Mouse (Mus musculus): ENCODE measurements around the gene Serpinb8. TPM values are rescaled to one million over a fixed set of nuclear protein-coding genes. Genes with fewer than 3 reads are reported as not detected.

Gene Serpinb8
- polyA plus RNA-seq, 1 experiment: 1.6 TPM

DNA sequence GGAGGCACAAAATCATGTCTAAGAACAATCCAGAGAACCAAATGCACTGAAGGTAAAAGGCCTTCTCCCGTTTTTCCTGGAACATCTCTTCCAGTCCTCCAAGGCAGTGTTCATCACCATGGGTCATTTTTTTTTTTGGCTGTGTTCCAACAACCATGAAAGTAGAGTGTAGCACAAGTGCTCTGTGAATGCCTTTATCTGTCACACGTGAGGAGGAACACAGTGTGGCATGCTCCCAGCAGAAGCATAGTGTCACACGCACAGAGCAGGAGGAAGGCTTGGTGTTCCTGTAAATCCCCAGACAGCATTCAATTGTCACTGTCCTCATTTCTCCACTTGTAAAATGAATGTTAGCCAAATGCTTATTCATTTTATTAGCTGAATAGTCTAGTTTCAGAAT lies 2.8 kb downstream of the Serpinb8 start:
- H3K27me3 ChIP-seq (ENCODE audit: control insufficient read depth, insufficient read depth, low read length): no peaks in the 10 kb centered on the region
- H3K36me3 ChIP-seq (ENCODE audit: control insufficient read depth, insufficient read depth, low read length): no peaks in the 10 kb centered on the region
- H3K4me1 ChIP-seq (replicated peaks; ENCODE audit: control insufficient read depth, insufficient read depth, low read length): no peaks in the 10 kb centered on the region
- no peak overlapping the region for H3K27ac ChIP-seq (ENCODE audit: control insufficient read depth, insufficient read depth, low read length)
- WGBS: 84% methylated on average over 3 of the region's 3 CpGs
- H3K4me3 ChIP-seq (ENCODE audit: control insufficient read depth, insufficient read depth, low read length): no peak overlapping the region
- no peak for DNase-seq
- TF ChIP-seq POLR2A (IDR thresholded peaks at IDR 0.05; ENCODE audit: control insufficient read depth, extremely low read depth, insufficient read depth, low read length, poor library complexity): no peak
- no peak for TF ChIP-seq CTCF (IDR thresholded peaks at IDR 0.05; ENCODE audit: borderline replicate concordance, control insufficient read depth, extremely low read depth, insufficient read depth, low read length, poor library complexity)

GRCm38 (mm10) chr1:107593469-107593868 lies 3.7 kb downstream of the Serpinb8 start:
- no peaks in the 10 kb centered on the region for H3K4me1 ChIP-seq (replicated peaks; ENCODE audit: control insufficient read depth, insufficient read depth, low read length)
- no peak for TF ChIP-seq POLR2A (IDR thresholded peaks at IDR 0.05; ENCODE audit: control insufficient read depth, extremely low read depth, insufficient read depth, low read length, poor library complexity)
- no peak for TF ChIP-seq CTCF (IDR thresholded peaks at IDR 0.05; ENCODE audit: borderline replicate concordance, control insufficient read depth, extremely low read depth, insufficient read depth, low read length, poor library complexity)
- WGBS: 57% methylated on average over 2 of the region's 2 CpGs
- H3K4me3 ChIP-seq (ENCODE audit: control insufficient read depth, insufficient read depth, low read length): no peak overlapping the region
- no peak for DNase-seq
- no peaks in the 10 kb centered on the region for H3K27me3 ChIP-seq (ENCODE audit: control insufficient read depth, insufficient read depth, low read length)
- H3K36me3 ChIP-seq (ENCODE audit: control insufficient read depth, insufficient read depth, low read length): no peaks in the 10 kb centered on the region
- no peak overlapping the region for H3K27ac ChIP-seq (ENCODE audit: control insufficient read depth, insufficient read depth, low read length)

DNA sequence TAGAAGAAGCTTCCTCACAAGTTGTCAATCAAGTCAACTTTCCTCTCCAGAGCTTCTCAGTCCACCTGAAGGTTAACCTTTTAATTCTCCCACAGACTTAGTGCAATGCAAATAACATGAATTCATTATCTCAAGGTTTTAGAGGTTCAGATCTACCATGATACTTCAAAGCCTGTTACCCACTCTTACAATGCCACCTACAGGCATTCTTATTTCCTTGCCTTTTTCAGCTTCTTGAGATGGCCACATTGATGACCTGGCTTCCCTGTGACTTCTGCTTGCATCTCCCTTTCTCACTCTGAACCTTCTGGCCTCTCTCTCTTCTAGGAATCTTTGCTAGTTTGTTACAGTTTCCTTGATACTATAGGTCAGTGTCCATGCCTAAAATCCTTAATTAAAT lies 7.1 kb downstream of the Serpinb8 start:
- TF ChIP-seq CTCF (IDR thresholded peaks at IDR 0.05; ENCODE audit: borderline replicate concordance, control insufficient read depth, extremely low read depth, insufficient read depth, low read length, poor library complexity) (no peak), POLR2A (IDR thresholded peaks at IDR 0.05; ENCODE audit: control insufficient read depth, extremely low read depth, insufficient read depth, low read length, poor library complexity) (no peak)
- Histone ChIP-seq H3K36me3 (ENCODE audit: control insufficient read depth, insufficient read depth, low read length) (no peaks in the 10 kb centered on the region), H3K27ac (ENCODE audit: control insufficient read depth, insufficient read depth, low read length) (no peak overlapping the region), H3K4me3 (ENCODE audit: control insufficient read depth, insufficient read depth, low read length) (no peak overlapping the region), H3K27me3 (ENCODE audit: control insufficient read depth, insufficient read depth, low read length) (no peaks in the 10 kb centered on the region), H3K4me1 (replicated peaks; ENCODE audit: control insufficient read depth, insufficient read depth, low read length) (no peaks in the 10 kb centered on the region)
- DNase-seq: no peak

GRCm38 (mm10) chr1:107598476-107598875 lies 8.7 kb downstream of the Serpinb8 start:
- no peaks in the 10 kb centered on the region for H3K36me3 ChIP-seq (ENCODE audit: control insufficient read depth, insufficient read depth, low read length)
- TF ChIP-seq CTCF (IDR thresholded peaks at IDR 0.05; ENCODE audit: borderline replicate concordance, control insufficient read depth, extremely low read depth, insufficient read depth, low read length, poor library complexity): no peak
- DNase-seq: no peak
- H3K27ac ChIP-seq (ENCODE audit: control insufficient read depth, insufficient read depth, low read length): no peak overlapping the region
- no peak overlapping the region for H3K4me3 ChIP-seq (ENCODE audit: control insufficient read depth, insufficient read depth, low read length)
- no peaks in the 10 kb centered on the region for H3K27me3 ChIP-seq (ENCODE audit: control insufficient read depth, insufficient read depth, low read length)
- H3K4me1 ChIP-seq (replicated peaks; ENCODE audit: control insufficient read depth, insufficient read depth, low read length): no peaks in the 10 kb centered on the region

GRCm38 (mm10) chr1:107608942-107609341 lies 19.1 kb downstream of the Serpinb8 start:
- Histone ChIP-seq H3K4me1 (replicated peaks; ENCODE audit: control insufficient read depth, insufficient read depth, low read length) (no peaks in the 10 kb centered on the region), H3K27ac (ENCODE audit: control insufficient read depth, insufficient read depth, low read length) (no peak overlapping the region), H3K27me3 (ENCODE audit: control insufficient read depth, insufficient read depth, low read length) (no peaks in the 10 kb centered on the region), H3K4me3 (ENCODE audit: control insufficient read depth, insufficient read depth, low read length) (no peak overlapping the region), H3K36me3 (ENCODE audit: control insufficient read depth, insufficient read depth, low read length) (no peaks in the 10 kb centered on the region)
- WGBS: 68% methylated on average over 1 of the region's 1 CpGs
- TF ChIP-seq POLR2A (IDR thresholded peaks at IDR 0.05; ENCODE audit: control insufficient read depth, extremely low read depth, insufficient read depth, low read length, poor library complexity) (no peak), CTCF (IDR thresholded peaks at IDR 0.05; ENCODE audit: borderline replicate concordance, control insufficient read depth, extremely low read depth, insufficient read depth, low read length, poor library complexity) (no peak)
- no peak for DNase-seq

DNA sequence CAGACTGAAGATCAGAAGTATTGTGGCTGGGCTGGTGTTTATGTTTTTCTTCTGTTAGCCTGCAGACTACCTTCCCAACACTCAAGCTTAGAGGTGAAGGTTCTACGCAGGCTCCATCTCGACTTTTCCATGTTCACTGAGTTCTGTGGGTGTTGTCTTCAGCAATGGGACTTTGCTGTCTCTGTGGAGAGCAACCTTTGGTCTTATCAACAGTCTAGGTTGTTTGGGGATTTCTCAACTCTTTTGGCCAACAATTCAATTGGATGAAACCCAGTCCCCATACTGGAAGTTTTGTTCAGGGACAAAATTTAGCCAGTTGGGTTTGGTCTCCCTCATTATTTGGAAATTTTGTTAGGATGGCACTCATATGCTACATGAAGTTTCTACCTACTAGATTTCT lies 24.3 kb downstream of the Serpinb8 start:
- no peak for DNase-seq
- Histone ChIP-seq H3K27me3 (ENCODE audit: control insufficient read depth, insufficient read depth, low read length) (no peaks in the 10 kb centered on the region), H3K4me1 (replicated peaks; ENCODE audit: control insufficient read depth, insufficient read depth, low read length) (no peaks in the 10 kb centered on the region), H3K27ac (ENCODE audit: control insufficient read depth, insufficient read depth, low read length) (no peak overlapping the region), H3K4me3 (ENCODE audit: control insufficient read depth, insufficient read depth, low read length) (no peak overlapping the region), H3K36me3 (ENCODE audit: control insufficient read depth, insufficient read depth, low read length) (no peaks in the 10 kb centered on the region)
- TF ChIP-seq POLR2A (IDR thresholded peaks at IDR 0.05; ENCODE audit: control insufficient read depth, extremely low read depth, insufficient read depth, low read length, poor library complexity): no peak
- TF ChIP-seq CTCF (IDR thresholded peaks at IDR 0.05; ENCODE audit: borderline replicate concordance, control insufficient read depth, extremely low read depth, insufficient read depth, low read length, poor library complexity): no peak
- WGBS: 90% methylated on average over 2 of the region's 2 CpGs

DNA sequence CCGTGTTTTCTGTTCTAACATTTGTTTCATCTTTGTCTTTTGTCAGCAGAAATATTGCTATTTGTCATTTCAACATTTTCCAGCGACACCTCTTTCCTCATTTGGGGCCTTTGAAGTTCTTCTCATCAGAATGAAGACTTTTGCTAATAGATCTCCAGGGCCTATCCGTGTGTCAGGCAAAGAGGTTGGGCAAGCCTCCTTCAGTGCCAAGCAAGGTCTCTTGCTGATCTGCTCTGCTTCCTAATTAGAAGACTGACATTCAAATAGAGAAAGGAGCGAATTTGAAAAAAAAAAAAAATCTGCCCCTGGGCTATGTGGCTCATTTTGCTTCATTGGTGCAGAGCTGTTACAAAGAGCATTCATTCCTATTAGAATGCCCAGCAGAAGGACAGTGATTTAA lies 32.2 kb downstream of the Serpinb8 start:
- no peak for DNase-seq
- no peaks in the 10 kb centered on the region for H3K4me1 ChIP-seq (replicated peaks; ENCODE audit: control insufficient read depth, insufficient read depth, low read length)
- no peaks in the 10 kb centered on the region for H3K27me3 ChIP-seq (ENCODE audit: control insufficient read depth, insufficient read depth, low read length)
- no peaks in the 10 kb centered on the region for H3K36me3 ChIP-seq (ENCODE audit: control insufficient read depth, insufficient read depth, low read length)
- H3K4me3 ChIP-seq (ENCODE audit: control insufficient read depth, insufficient read depth, low read length): no peak overlapping the region
- no peak overlapping the region for H3K27ac ChIP-seq (ENCODE audit: control insufficient read depth, insufficient read depth, low read length)
- TF ChIP-seq POLR2A (IDR thresholded peaks at IDR 0.05; ENCODE audit: control insufficient read depth, extremely low read depth, insufficient read depth, low read length, poor library complexity): no peak
- no peak for TF ChIP-seq CTCF (IDR thresholded peaks at IDR 0.05; ENCODE audit: borderline replicate concordance, control insufficient read depth, extremely low read depth, insufficient read depth, low read length, poor library complexity)
- WGBS: 82% methylated on average over 4 of the region's 4 CpGs

Measured in thymus, adult 2 months (tissue).